Mouse (Mus musculus) stomach, embryonic 15.5 days (tissue): ENCODE measurements around the gene Fcrl6. TPM values are rescaled to one million over a fixed set of nuclear protein-coding genes. Genes with fewer than 3 reads are reported as not detected.

ENCODE experiments used
- ATAC-seq: fragments of 200-750 bp; cut with Nextera tagmentation; 2 replicates; pipeline ENCODE4 v1.8.0; 2017; ENCODE audit warnings: low read depth, moderate number of reproducible peaks, moderate TSS enrichment; ENCODE audit not compliant: insufficient read depth, low FRiP score
- H3K27ac ChIP-seq: fragments of 300-500 bp; sonication (generic); 2 replicates; pipeline ENCODE4 v1.5.1; 2015; ENCODE audit warnings: mild to moderate bottlenecking, inconsistent platforms
- H3K27me3 ChIP-seq: fragments of 300-500 bp; sonication (generic); replicated peaks from 2 replicates; pipeline ENCODE4 v1.6.1; 2015; ENCODE audit warnings: inconsistent platforms
- H3K36me3 ChIP-seq: fragments of 300-500 bp; sonication (generic); 2 replicates; pipeline ENCODE4 v1.6.1; 2015; ENCODE audit warnings: inconsistent platforms
- H3K4me1 ChIP-seq: fragments of 300-500 bp; sonication (generic); 2 replicates; pipeline ENCODE4 v1.6.1; 2015; ENCODE audit warnings: inconsistent platforms
- H3K4me2 ChIP-seq: fragments of 300-500 bp; sonication (generic); 2 replicates; pipeline ENCODE4 v1.6.1; 2015; ENCODE audit warnings: mild to moderate bottlenecking, inconsistent platforms
- H3K4me3 ChIP-seq: fragments of 300-500 bp; sonication (generic); replicated peaks from 2 replicates; pipeline ENCODE4 v1.5.1; 2015; ENCODE audit warnings: inconsistent platforms
- H3K9ac ChIP-seq: fragments of 300-500 bp; sonication (generic); 2 replicates; pipeline ENCODE4 v1.6.1; 2015; ENCODE audit warnings: inconsistent platforms
- H3K9me3 ChIP-seq: fragments of 300-500 bp; sonication (generic); 2 replicates; pipeline ENCODE4 v1.6.1; 2016; ENCODE audit warnings: inconsistent platforms
- WGBS: fragments of 180-500 bp; shearing (Covaris S2); methylation state at CpG from one replicate; pipeline ENCODE4 v1.1.7; 2015; 5-methylcytosine and 5-hydroxymethylcytosine counted together
- polyA plus RNA-seq: library from polyadenylated mRNA; unstranded; fragments of >200 nt; fragmentation: Nextera tagmentation; extraction: Ambion mirVana; gene quantifications from 2 replicates; pipeline ENCODE4 v1.2.1, GENCODE M21; 2015

Gene Fcrl6
- polyA plus RNA-seq, 1 experiment from 2014 or later, result not detected

DNA sequence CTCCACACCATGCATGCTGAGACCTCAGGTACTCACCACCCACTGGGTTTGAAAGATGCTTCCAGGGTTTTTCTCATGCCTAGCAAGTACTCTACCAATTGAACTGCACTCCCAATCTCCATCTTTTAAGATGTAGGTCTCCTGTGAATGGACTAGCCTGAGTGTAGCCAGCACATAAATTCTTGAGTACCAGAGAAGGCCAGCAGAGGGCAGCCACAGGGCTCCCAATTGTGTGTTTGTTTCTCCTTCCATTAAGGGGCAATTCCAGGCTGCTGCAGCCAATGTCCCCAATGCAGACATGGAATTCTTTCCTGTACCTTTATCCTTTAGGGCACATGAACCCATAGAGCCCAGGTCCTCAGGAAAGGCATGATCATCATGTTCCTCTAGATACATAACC is 7.9 kb downstream of the Fcrl6 start:
- Histone ChIP-seq H3K9me3 (no peaks in the 10 kb centered on the region), H3K27ac (no peak overlapping the region), H3K9ac (no peak overlapping the region), H3K4me1 (no peaks in the 10 kb centered on the region), H3K27me3 (no peaks in the 10 kb centered on the region), H3K4me3 (no peak overlapping the region), H3K36me3 (no peaks in the 10 kb centered on the region), H3K4me2 (no peak overlapping the region)
- no peak for ATAC-seq

DNA sequence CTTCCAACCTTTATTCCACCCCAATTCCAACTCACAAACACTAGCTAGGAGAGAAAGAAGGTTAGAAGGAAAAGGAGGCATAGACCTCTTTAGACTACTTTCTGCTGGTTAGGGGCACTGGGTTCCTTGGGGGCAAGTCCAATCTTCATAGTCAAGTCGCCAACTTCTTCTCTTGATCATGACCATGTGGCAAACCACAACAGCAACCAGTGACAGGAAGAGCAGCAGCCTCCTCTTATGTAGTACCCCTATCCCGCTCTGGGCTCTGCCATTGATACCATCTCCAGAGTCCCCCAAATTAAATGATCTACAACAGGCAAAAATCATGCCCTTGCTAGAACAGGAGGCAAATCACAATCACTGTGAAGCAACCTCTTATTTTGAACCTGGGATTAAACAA is 8.4 kb downstream of the Fcrl6 start:
- no peaks in the 10 kb centered on the region for H3K27me3 ChIP-seq
- H3K4me2 ChIP-seq, result no peak overlapping the region
- H3K9ac ChIP-seq, result no peak overlapping the region
- WGBS, result 83% methylated on average over 2 of the region's 2 CpGs
- no peak overlapping the region for H3K4me3 ChIP-seq
- H3K4me1 ChIP-seq, result no peaks in the 10 kb centered on the region
- H3K27ac ChIP-seq, result no peak overlapping the region
- no peak for ATAC-seq
- no peaks in the 10 kb centered on the region for H3K36me3 ChIP-seq
- H3K9me3 ChIP-seq, result no peaks in the 10 kb centered on the region

DNA sequence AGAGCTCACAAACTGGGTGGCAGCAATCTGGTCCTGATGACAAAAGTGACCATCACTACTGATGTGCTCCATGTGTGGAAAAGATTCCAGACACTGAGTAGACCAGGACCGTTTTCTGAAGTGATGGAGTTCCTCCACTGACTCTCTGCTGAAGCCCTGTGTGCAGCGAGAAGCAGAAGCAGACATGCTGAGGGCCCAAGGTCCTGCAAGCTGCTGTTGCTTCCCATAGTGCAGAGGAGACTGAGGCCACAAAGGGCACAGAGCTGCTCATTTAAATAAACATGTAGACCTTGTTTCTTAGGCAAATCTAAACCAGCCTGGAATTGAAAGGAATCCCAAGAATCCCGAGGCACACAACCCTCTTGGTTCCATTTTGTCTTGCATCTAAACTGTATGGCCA is 9.0 kb downstream of the Fcrl6 start:
- Histone ChIP-seq H3K27ac (no peak overlapping the region), H3K4me1 (no peaks in the 10 kb centered on the region), H3K9me3 (no peaks in the 10 kb centered on the region), H3K36me3 (no peaks in the 10 kb centered on the region), H3K27me3 (no peaks in the 10 kb centered on the region), H3K4me2 (no peak overlapping the region), H3K4me3 (no peak overlapping the region), H3K9ac (no peak overlapping the region)
- 61% methylated on average over 3 of the region's 3 CpGs for WGBS
- no peak for ATAC-seq

DNA sequence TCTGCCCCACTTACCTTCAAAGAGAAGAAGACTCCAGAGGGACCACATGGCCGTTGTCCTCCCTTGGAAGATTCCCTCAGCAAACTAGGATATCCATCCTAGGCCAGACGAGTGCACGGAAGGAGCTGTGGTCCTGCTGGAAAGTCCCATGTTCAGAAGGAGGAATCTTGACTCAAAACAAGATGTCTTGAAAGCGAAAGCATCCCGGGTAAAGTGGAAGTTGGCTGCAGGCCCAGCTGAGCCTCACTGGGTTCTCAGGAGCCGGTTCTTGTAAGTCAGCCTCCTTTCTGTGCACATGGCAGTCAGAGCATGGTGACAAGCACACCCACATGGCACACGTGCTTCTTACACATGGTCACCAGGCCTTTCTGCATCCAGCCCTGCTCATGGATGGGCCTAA is 12.0 kb downstream of the Fcrl6 start, which contains the start of gene Slamf8:
Gene Slamf8 (minus strand): TSS at position 184 of the 400 bp plus-strand sequence.
- H3K36me3 ChIP-seq, result no peaks in the 10 kb centered on the region
- no peak within 1 kb of the TSS for H3K9ac ChIP-seq
- no peaks in the 10 kb centered on the region for H3K9me3 ChIP-seq
- H3K27ac ChIP-seq, result no peak within 1 kb of the TSS
- no peaks in the 10 kb centered on the region for H3K4me1 ChIP-seq
- no peak for ATAC-seq
- no peak within 1 kb of the TSS for H3K4me3 ChIP-seq
- H3K27me3 ChIP-seq, result peaks cover 4% of the 10 kb centered on the region; the same call in 1 of the 2 replicates
- no peak within 1 kb of the TSS for H3K4me2 ChIP-seq
- 67% methylated on average over 7 of the region's 7 CpGs for WGBS

DNA sequence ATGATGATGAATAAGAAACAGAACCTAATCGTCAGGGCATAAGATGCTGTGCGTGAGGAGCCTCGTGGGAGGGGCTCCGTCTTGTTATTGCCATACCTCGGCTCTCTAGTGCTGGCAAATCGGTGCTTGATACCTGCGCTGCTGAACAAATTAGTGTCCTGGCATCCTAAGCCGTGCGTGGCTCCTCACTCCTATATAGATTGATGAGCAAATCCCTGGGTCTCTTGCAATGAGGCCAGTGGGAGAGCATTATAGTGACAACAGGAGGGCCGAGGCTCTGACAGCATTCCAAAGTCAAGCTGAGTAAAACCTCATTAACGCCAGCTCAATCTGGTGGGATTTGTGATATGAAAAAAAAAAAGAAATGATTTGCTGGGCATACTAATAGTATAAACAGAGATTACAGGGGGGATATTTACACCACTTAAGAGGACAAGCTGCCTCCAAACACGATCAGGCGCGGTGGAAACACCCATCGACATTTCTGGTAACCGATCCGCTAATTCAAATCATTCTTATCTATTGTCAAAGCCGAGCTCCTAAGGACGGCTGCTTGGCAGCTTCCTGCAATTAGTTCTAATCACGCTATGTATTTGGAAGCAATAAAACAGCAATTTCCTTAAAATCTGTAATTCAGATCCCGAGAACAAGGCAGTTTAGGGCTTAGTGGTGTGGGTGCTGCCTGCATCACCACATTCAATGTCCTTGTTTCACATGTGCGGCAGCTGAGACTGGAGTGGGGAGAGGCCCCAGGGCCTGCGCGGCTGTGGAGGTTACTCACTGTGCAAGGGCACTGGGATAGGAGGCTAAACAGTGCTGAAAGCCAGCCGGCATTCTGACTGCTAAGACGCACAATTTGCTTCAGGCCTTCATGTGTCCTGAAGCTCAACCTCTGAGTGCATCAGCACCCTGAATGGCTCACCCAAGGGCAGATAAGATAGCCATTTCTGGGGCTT is 16.5 kb downstream of the Fcrl6 start:
- no peaks in the 10 kb centered on the region for H3K9me3 ChIP-seq
- WGBS, result 40% methylated on average over 26 of the region's 26 CpGs
- H3K36me3 ChIP-seq, result no peaks in the 10 kb centered on the region
- H3K4me2 ChIP-seq, result no peak overlapping the region
- ATAC-seq, result no peak
- H3K27me3 ChIP-seq, result peaks cover 8% of the 10 kb centered on the region; the same call in 1 of the 2 replicates
- no peak overlapping the region for H3K27ac ChIP-seq
- no peak overlapping the region for H3K9ac ChIP-seq
- H3K4me3 ChIP-seq, result no peak overlapping the region
- no peaks in the 10 kb centered on the region for H3K4me1 ChIP-seq

DNA sequence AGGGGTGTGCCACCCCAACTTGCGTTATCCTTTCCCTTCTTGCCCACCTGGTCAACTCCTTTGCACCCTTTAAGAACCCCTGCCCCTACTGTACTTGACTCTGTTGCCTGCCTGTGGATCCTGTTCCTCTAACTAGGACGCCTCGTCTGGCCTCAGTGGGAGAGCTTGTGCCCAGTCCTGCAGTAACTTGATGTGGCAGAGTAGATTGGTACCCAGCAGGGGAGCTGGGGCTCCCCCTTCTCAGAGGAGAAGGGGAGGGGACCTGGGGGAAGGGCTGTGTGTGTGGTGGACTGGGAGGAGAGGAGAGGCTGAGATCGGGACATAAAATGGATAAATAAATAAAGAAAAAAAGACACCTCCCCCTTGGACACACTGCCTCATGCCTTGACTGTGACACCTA is 17.3 kb downstream of the Fcrl6 start:
- H3K27ac ChIP-seq, result no peak overlapping the region
- no peak overlapping the region for H3K4me2 ChIP-seq
- ATAC-seq, result no peak
- H3K4me3 ChIP-seq, result no peak overlapping the region
- no peaks in the 10 kb centered on the region for H3K9me3 ChIP-seq
- peaks cover 8% of the 10 kb centered on the region; the same call in 1 of the 2 replicates for H3K27me3 ChIP-seq
- H3K9ac ChIP-seq, result no peak overlapping the region
- no peaks in the 10 kb centered on the region for H3K4me1 ChIP-seq
- no peaks in the 10 kb centered on the region for H3K36me3 ChIP-seq
- 50% methylated on average over 4 of the region's 4 CpGs for WGBS

DNA sequence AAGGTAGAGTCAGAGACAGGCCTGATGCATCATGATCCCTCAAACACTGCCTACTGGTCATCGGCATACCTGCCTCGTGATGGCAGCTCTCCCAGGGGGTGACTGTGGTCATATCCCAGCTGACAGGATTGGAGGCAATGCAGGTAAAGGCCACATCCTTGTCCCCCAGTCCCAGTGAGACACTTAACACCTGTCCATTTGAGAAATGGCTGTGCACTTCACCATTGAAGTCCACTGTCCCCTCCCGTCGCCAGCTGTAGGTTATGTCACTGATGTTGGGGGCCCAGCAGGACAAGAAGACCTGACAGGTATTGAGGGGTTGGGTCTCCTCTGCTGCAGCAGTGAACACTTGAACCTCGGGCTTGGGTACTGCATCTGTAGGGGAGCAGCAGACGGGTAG is 18.1 kb downstream of the Fcrl6 start:
- ATAC-seq, result no peak
- no peak overlapping the region for H3K4me2 ChIP-seq
- 84% methylated on average over 6 of the region's 6 CpGs for WGBS
- H3K36me3 ChIP-seq, result no peaks in the 10 kb centered on the region
- H3K4me3 ChIP-seq, result no peak overlapping the region
- no peaks in the 10 kb centered on the region for H3K9me3 ChIP-seq
- peaks cover 8% of the 10 kb centered on the region; the same call in 1 of the 2 replicates for H3K27me3 ChIP-seq
- no peak overlapping the region for H3K27ac ChIP-seq
- no peaks in the 10 kb centered on the region for H3K4me1 ChIP-seq
- H3K9ac ChIP-seq, result no peak overlapping the region

DNA sequence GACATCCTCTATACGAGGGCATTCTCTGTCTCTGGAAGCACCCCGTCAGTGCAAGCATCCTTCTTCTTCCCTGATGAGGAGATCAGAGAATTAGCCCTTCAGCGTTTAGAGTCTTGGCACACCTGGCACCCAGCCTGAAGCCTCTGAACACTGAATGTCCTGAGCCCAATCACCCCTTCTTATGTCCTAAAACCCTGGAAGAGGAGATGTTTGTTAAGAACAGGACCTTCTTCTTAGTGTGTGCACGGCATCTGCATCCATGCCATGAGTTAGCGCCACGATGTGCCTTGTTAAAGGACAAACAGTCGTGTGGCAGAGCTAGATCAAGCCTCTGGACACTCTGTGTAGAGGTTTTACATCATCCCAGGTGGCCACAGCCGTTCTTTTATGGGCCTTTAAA is 19.9 kb downstream of the Fcrl6 start:
- Histone ChIP-seq H3K9me3 (no peaks in the 10 kb centered on the region), H3K36me3 (no peaks in the 10 kb centered on the region), H3K4me3 (no peak overlapping the region), H3K27ac (no peak overlapping the region), H3K27me3 (peaks cover 8% of the 10 kb centered on the region; the same call in 1 of the 2 replicates), H3K4me2 (no peak overlapping the region), H3K9ac (no peak overlapping the region), H3K4me1 (no peaks in the 10 kb centered on the region)
- no peak for ATAC-seq
- WGBS, result 81% methylated on average over 8 of the region's 8 CpGs

DNA sequence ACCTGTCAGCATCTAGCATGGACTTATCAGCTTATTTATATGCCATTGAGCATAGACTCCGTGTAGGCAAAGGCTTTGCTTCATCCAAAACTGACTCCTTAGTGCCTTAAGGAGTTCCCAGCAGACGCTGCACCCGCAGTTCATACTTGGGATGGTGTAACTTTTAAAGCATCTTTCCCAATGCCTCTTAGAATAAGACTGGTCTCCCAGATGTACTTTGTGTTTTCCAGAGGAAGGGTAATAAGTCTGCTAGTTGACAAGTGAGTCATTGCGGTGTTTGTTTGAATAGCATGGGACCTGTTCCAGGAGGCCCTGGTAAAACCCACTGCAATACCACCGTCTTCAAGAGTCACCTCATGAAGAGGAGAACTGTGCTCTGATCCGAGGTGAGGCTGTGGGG is 22.2 kb downstream of the Fcrl6 start:
- Histone ChIP-seq H3K4me2 (no peak overlapping the region), H3K27me3 (peaks cover 1% of the 10 kb centered on the region; the same call in 1 of the 2 replicates), H3K4me3 (no peak overlapping the region), H3K9me3 (no peaks in the 10 kb centered on the region), H3K4me1 (no peaks in the 10 kb centered on the region), H3K27ac (no peak overlapping the region), H3K36me3 (no peaks in the 10 kb centered on the region), H3K9ac (no peak overlapping the region)
- WGBS, result 49% methylated on average over 6 of the region's 6 CpGs
- no peak for ATAC-seq

DNA sequence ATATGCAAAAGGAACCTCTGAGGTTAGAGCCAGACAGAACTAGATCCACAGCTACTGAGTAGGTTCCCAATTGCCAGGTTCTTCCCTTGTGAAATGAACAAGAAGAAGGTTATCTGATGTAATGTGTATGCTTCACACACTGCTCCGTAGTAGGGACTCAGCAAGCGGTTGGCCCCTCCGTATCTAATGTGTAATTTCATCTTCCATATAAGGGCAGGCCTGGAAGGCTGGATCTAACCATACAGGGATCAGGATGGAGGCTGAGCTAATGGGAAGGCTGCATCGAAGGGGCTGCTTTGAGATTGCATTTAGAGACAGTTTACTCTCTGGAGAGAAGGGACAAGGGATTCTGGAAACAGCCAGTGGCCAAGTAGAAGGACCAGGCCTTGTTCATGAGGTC is 34.6 kb downstream of the Fcrl6 start:
- 38% methylated on average over 4 of the region's 4 CpGs for WGBS
- H3K4me3 ChIP-seq, result no peak overlapping the region
- no peaks in the 10 kb centered on the region for H3K36me3 ChIP-seq

DNA sequence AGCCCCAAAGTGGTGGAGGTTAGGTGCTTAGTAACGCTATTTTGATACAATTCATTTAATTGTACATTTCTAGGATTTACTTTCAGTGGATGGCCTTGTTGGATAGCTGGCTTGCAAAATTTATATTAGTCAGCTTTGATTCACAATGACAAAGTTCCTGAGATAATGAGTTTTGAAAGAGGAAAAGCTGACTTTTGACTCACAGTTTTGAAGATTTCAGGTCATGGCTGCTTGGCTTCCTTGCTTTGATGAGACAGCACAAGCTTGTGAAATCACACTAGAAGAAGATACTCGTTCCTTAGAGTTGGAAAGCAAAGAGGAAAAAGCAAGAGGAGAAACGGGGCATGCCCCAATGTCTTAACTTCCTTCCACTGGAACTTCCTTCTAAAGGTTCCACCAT is 36.2 kb downstream of the Fcrl6 start:
- no peak for ATAC-seq
- Histone ChIP-seq H3K27ac (no peak overlapping the region), H3K4me1 (peaks cover 9% of the 10 kb centered on the region), H3K4me3 (no peak overlapping the region), H3K36me3 (no peaks in the 10 kb centered on the region), H3K27me3 (0 out of 2 replicates have a peak, but pooled peaks cover 9% of the 10 kb centered on the region), H3K4me2 (no peak overlapping the region), H3K9ac (no peak overlapping the region), H3K9me3 (no peaks in the 10 kb centered on the region)
- WGBS, result 66% methylated on average over 3 of the region's 3 CpGs

More for the DNA sequence above, 34.6 kb downstream of the Fcrl6 start:
- 0 out of 2 replicates have a peak, but pooled peaks cover 2% of the 10 kb centered on the region for H3K27me3 ChIP-seq
- no peaks in the 10 kb centered on the region for H3K4me1 ChIP-seq
- no peak overlapping the region for H3K4me2 ChIP-seq
- no peaks in the 10 kb centered on the region for H3K9me3 ChIP-seq
- ATAC-seq, result no peak
- H3K9ac ChIP-seq, result no peak overlapping the region
- H3K27ac ChIP-seq, result no peak overlapping the region

DNA sequence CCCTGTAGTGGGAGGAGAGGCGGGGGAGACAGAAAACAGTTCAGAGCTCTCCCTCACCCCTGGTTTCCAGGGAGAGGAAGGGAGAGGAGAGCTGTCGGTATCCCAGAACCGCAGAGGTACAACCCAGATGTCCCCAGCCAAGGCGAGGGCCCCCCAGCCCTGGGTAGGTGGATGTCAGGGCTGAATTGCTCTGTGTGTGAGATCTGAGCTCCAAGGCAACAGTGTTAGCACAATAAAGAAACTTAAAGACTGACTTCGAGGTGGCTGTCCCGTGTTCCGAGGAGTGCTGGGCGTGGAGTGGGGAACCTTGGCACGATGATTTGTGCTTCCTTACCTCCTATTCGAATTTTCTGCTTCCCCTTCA is 38.9 kb downstream of the Fcrl6 start:
- H3K27ac ChIP-seq, result no peak overlapping the region
- H3K36me3 ChIP-seq, result no peaks in the 10 kb centered on the region
- H3K27me3 ChIP-seq, result peaks cover 9% of the 10 kb centered on the region; the same call in 1 of the 2 replicates
- 4% methylated on average over 10 of the region's 10 CpGs for WGBS
- H3K4me2 ChIP-seq, result peak overlapping the region; percentile 97
- peak overlapping the region; percentile 30; the same call in 1 of the 2 replicates for H3K9ac ChIP-seq
- peak overlapping the region; percentile 57 for H3K4me3 ChIP-seq
- H3K4me1 ChIP-seq, result peaks cover 9% of the 10 kb centered on the region
- no peaks in the 10 kb centered on the region for H3K9me3 ChIP-seq
- ATAC-seq, result no peak
